Comparison of ENCODE assay signal across 8 mouse cellular contexts in the genomic region with DNA sequence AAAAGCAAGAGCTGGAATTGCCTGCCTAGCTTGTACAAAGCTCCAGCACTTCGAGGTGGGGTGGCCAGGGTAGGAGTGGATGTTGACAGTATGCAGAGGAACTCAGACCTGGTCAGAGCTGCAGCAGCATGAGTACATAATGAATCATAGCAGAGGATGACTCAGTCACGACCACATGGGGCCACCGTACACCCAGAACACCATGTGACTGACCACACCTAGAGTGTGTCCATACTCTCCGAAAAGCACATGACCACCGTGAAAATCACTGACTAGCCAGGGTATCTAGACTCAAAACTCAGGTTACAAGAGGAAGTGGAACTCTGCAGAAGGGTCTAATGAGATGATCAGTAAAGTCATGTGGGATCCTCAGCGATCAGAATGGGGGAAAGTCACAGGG. TPM values are rescaled to one million over a fixed set of nuclear protein-coding genes. Genes with fewer than 3 reads are reported as not detected.
DNase-seq lines count a peak whose midpoint lies in the region.

No protein-coding gene starts in this region.

- intact Hi-C loops in gastrocnemius, postnatal 14 days (cut with DNase I; ENCODE audit: low total_unique reads) = no loop called here
- intact Hi-C loops in left cerebral cortex, postnatal 10 days (cut with DNase I) = no loop called here

- peak; percentile 20 for DNase-seq in gastrocnemius, adult 18-20 months (ENCODE audit: low spot score)
- no peak for DNase-seq in gastrocnemius, postnatal 14 days
- peak; percentile 79 for DNase-seq in 3134 (ENCODE audit: extremely low read depth, insufficient read length, low spot score)
- DNase-seq in adrenal gland, adult 8-10 months = peak; percentile 68
- peak; percentile 71 for DNase-seq in lung, postnatal 36 days
- no peak for DNase-seq in testis, postnatal 10 days (ENCODE audit: low spot score)
- no peak for DNase-seq in left cerebral cortex, postnatal 10 days (ENCODE audit: extremely low spot score in 1 of 2, low spot score in 2 of 2)
- DNase-seq in embryo, embryonic 10 days (ENCODE audit: low spot score) = no peak

RNA-seq across cellular contexts. Expression of gene Rnh1, which starts 7.8 kb away (rescaled TPM):
- total RNA-seq in gastrocnemius, adult 18-20 months (2021) = 10 to 100 TPM; 49.3 to 52.9 TPM
- total RNA-seq in gastrocnemius, postnatal 14 days (2021) = 10 to 100 TPM; 48.4 to 50.3 TPM
- total RNA-seq in adrenal gland, adult 8-10 months (2022) = 100 to 1,000 TPM; 339 to 382 (median 360) TPM
- 10 to 100 TPM; 20.8 TPM for total RNA-seq in left cerebral cortex, postnatal 10 days (2021)

RNA-seq across cellular contexts. Expression of gene Hras, which starts 29.0 kb away (rescaled TPM):
- 100 to 1,000 TPM; 109 to 117 TPM for total RNA-seq in gastrocnemius, adult 18-20 months (2021)
- total RNA-seq in gastrocnemius, postnatal 14 days (2021) = 100 to 1,000 TPM; 193 to 209 TPM
- total RNA-seq in adrenal gland, adult 8-10 months (2022) = 100 to 1,000 TPM in 1 of 4 experiments, 10 to 100 TPM in 3; 80.0 to 105 (median 92.6) TPM
- total RNA-seq in left cerebral cortex, postnatal 10 days (2021) = 100 to 1,000 TPM; 246 to 262 TPM

RNA-seq across cellular contexts. Expression of gene Lrrc56, which starts 29.1 kb away (rescaled TPM):
- total RNA-seq in gastrocnemius, adult 18-20 months (2021) = 1 to 10 TPM; 1.6 to 1.7 TPM
- total RNA-seq in gastrocnemius, postnatal 14 days (2021) = 1 to 10 TPM; 2.2 to 2.4 TPM
- 10 to 100 TPM in 1 of 4 experiments, 1 to 10 TPM in 3; 6.6 to 12.1 (median 8.4) TPM for total RNA-seq in adrenal gland, adult 8-10 months (2022)
- 1 to 10 TPM; 4.7 to 4.9 TPM for total RNA-seq in left cerebral cortex, postnatal 10 days (2021)

RNA-seq across cellular contexts. Expression of gene Ptdss2, which starts 42.7 kb away (rescaled TPM):
- total RNA-seq in gastrocnemius, adult 18-20 months (2021) = 10 to 100 TPM; 20.2 to 21.1 TPM
- 10 to 100 TPM; 15.5 to 21.9 TPM for total RNA-seq in gastrocnemius, postnatal 14 days (2021)
- total RNA-seq in adrenal gland, adult 8-10 months (2022) = 10 to 100 TPM; 36.4 to 46.7 (median 43.0) TPM
- total RNA-seq in left cerebral cortex, postnatal 10 days (2021) = 10 to 100 TPM; 48.4 to 54.0 TPM

RNA-seq across cellular contexts. Expression of gene Ano9, which starts 47.2 kb away (rescaled TPM):
- not detected for total RNA-seq in gastrocnemius, adult 18-20 months (2021)
- not detected for total RNA-seq in gastrocnemius, postnatal 14 days (2021)
- total RNA-seq in adrenal gland, adult 8-10 months (2022) = under 1 TPM in 1 of 4 experiments, not detected in 3; 0.21 TPM
- not detected for total RNA-seq in left cerebral cortex, postnatal 10 days (2021)

Comparison
In these comparisons a context has a peak if more than half of its experiments do, and no peak if none do; other contexts are left out.
1. DNase-seq: peak in gastrocnemius, adult 18-20 months (single experiment), 3134 (single experiment), adrenal gland, adult 8-10 months (single experiment) and lung, postnatal 36 days (single experiment); none in gastrocnemius, postnatal 14 days (single experiment), testis, postnatal 10 days (single experiment), left cerebral cortex, postnatal 10 days (0 of 2) and embryo, embryonic 10 days (single experiment).
2. RNA of gene Rnh1, which starts 7.8 kb away (total RNA-seq): 339 to 382 TPM in adrenal gland, adult 8-10 months; 49.3 to 52.9 TPM in gastrocnemius, adult 18-20 months, 48.4 to 50.3 TPM in gastrocnemius, postnatal 14 days and 20.8 TPM in left cerebral cortex, postnatal 10 days; every median in the first group is over 4 times any median in the second.